Mouse (Mus musculus) retina, postnatal 1 day (tissue): Measurements from ENCODE around the gene Ldhal6b.

Experiments
- DNase-seq: peaks from one replicate; pipeline ENCODE4 v3.0.0-alpha.2; 2012

Gene Ldhal6b

DNA sequence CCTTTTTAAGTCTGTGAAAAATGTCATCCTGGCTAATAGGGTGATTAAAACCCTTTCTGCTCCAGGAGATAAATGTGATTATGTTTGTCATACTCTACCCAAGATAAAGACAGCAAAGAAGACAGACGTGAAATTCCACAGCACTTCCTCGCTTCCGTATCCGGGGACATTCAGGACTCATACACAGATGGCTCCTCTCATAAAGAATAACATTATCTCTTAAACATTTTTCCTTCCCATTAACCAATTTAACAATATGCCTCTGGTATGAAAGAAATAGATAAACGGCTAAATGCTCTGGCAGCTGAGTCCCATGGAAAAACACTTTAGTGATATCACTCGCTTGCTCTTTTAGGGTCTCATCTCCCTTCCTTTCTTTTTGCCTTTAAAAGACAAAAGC lies 11.5 kb downstream of the Ldhal6b start:
- DNase-seq, result no peak

DNA sequence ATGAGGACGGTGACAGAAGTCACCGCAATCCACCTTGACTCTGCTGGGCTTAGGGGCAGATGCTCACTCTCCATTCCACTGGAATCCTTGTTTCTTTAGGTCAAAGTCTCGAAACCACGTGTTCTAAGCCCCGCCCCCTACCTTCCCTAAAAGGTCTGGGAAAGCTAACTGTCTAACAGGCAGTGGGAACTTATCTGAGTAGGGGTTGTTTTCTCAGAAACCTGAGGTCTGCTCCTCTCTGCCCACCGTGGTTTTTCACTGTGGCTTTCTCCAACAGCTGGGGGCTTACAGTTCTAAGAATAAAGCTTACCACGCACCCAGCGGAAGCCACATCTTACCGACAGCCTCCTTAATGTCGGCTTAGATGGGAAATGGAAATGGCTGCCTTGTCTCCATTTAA lies 12.0 kb downstream of the Ldhal6b start:
- no peak for DNase-seq

DNA sequence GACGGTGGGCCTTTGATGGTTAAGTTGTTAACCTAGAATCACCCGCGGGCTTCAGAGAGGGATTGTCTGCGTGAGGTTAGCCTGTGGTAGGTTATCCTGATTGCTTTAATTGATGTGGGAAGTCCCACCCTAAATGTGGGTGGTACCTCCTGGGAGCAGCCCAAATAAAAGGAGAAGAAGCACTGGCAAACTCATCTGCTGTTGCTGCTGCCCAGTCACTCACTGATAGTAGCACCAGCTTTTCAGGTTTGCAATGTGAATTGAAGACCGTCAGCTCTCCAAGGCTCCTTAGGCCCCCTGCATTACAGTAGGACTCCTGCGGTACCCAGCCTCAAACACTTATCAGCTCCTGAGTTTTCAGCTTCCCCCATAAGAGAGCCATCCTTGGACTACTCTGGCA lies 14.7 kb downstream of the Ldhal6b start:
- no peak for DNase-seq

DNA sequence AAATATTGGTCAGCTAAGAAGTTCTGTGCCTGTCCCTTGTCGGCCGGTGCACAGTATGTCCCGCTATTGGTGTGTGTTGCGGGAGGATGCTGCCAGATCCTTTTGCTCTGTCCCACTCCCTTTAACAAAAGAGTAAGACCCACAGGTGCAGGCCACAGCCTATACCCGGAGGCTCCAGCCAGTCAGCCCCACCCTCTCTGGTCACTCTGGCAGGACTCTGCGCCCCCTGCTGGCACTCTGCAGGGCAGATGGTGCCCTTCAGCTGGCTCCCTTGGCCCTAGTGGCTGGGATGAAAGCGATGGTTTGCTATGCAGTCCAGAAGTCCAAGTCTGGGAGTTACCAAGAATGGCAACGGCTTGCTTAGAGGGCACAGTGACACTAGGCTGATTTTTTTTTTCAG lies 15.9 kb downstream of the Ldhal6b start:
- DNase-seq, result peak; percentile 90

DNA sequence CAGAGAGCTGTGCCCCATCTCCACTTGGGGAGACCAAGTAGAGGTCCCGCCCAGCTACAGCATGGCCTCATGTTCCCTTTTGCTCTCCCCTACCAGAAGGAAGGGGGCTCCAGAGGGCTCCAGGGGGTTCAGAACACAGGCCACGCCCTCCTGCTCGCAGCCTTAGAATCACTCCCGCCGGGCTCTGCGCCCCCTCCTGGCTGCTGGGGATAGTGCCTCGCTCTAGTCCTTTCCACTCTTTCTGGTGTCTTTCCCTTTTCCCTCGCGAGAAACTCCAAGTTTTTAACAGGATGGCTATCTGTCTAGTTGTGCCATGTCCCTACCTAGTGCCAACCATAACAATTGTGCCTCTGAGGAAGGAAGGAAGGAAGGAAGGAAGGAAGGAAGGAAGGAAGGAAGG lies 16.5 kb downstream of the Ldhal6b start:
- DNase-seq, result peak; percentile 87

DNA sequence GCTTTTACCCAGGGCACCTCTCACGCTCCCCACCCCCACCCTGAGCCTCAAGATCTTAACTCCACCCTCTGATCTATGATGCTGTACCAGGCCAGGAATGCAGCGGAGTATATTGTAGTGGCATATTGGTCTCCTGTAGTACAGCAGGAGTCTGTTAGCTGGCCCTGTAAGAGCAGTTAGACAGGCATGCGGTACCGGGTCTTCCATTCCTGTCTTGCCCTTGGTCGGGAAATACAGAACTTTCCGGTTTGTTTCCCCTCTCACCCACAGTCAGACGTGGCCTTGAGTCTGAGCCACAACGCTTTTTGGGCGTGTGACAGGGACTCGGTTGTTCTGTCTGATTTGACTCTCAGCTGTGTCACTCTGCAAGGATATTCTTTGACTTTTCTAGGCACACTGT lies 17.3 kb downstream of the Ldhal6b start:
- DNase-seq, result no peak

DNA sequence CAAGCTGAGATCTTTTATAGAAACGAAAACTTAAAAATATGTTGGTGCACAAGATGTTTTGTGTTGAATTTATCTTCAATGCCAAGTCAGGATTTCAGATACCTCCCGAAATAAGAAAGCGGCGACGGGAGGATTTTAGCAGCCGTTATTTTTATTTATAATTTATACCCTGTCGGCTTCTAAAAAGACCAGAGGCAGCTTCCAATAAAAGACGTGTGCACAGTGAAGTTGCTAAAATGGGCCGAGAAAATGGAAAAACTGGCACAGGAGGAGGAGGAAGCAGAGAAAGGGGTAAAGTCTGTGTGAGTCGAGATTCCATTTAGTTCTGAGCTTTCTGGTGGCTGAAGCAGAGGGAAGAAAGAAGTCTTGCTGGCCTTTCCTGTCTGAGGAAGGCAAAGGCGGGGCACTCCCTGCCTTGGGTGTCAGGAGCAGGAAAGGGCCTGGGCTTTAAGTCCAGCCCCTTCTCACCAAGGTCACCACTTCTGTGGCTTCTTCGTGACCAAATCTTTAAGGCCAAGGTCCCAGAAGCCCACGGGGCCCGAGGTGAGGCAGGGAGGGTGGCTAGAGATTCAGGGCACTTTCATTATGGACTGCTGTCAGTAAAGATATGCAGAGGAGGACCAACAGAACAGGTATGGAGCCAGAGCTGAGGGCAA lies 18.0 kb downstream of the Ldhal6b start:
- DNase-seq, result no peak

DNA sequence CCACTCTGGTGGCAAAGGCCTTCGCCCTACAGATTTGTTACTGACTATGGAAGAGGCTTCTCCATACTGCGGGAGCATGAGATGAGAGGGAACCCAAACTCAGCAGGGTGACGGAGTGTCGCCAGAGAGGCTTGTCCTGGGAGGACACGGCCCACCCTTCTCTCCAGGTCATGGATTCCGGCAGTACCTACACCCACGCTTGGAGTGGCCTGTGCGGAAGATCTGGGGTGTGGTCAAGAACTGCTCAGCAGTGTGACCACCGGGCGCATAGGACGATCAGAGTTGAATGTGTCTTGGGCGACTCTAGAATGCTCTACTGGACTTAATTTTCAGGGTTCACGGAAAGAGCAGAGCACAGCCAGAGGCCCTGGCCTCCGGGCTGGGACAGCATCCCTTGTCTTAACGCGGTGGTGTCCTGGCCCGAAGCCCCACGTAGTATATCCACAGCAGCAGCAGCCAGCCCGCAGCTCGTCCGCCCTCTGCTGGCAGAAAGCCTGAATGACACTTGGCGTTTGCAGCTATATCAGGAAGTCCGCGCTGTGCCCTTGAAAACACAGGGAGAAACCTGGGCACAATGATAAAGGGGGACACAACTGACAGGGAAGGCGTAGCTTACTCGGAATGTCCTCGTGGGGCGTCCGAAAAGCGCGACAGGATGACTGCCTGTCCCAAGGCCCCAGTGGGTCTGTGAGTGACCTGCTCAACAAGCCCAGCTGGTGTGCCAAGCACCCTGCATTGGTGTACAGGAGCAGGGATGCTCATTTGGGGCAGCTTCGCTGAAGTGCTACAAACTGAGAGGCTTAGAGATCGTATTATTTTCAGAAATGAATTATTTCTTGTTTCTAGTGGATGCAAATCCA lies 21.2 kb downstream of the Ldhal6b start:
- DNase-seq, result peak; percentile 91

DNA sequence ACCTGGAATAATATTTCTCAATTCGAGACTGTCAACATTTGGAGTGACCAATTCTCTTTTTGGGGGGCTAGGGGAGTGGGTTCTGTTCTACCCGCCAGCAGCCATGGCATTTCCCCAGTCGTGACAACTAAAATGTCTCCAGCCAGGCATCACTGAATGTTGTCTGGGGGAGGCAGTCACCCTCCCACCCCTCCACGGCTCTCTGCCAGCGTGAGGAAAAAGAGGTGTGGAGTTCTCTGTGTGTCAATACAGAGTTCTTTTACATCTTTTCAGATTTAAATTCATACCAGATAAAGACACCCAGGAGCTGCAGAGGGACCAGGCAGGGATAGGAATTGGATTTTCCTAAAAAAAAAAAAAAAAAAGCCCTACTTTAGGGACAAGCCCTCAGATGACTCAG lies 22.4 kb downstream of the Ldhal6b start:
- no peak for DNase-seq

DNA sequence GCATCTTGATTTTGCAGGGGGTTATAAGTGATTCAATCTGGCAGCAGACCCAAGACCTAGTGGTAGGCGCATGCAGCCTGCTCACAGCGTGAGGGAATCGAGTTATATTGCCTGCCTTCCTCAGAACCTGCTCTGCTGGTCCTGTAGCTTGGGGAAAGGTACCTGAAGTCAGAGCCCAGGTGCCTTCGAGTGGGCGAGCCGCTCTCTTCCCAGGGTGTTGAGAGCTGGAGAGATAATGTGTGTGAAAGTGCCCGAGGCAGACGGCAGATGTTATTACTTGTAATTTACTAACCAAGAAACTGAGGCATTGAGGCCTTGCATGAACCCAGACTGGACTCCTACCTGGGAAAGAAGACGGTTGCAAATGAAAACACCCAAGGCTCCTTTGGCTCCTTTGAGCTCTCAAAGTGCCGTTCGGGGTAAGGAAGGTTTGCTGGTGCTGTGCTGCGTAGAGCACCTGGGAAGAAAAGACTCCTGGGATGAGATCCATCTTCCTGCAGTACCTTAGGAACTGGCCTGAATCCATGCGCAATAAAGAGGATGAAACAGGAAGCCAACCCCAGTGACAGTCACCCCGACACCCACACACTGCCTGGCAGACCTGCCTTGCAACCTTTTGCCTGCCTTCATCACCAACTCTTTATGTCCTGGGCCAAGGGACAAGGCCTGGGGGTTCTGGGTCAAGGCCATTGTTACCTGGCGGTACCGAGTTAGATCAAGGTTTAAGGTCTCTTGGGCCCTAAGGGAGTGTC lies 22.9 kb downstream of the Ldhal6b start:
- DNase-seq, result no peak

DNA sequence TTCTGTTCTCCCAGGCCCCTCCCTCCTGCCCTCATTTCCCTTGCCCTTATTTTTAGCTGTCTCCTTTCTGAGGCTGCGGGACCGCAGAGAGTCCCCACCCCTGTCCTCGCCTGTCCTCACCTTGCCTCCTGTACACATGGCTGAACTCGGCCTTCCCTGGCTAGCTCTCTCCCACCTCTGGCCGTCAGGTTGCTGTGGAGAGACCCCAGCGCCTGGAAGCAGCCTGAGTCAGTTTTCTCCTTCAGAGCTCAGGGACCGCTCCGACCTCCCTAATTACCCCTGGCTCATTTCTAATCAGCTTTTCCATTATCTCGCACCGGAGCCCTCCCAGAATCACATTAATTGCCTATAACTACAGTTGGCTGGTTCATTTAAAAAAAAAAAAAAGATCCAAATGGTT lies 27.9 kb downstream of the Ldhal6b start:
- DNase-seq, result peak; percentile 69

DNA sequence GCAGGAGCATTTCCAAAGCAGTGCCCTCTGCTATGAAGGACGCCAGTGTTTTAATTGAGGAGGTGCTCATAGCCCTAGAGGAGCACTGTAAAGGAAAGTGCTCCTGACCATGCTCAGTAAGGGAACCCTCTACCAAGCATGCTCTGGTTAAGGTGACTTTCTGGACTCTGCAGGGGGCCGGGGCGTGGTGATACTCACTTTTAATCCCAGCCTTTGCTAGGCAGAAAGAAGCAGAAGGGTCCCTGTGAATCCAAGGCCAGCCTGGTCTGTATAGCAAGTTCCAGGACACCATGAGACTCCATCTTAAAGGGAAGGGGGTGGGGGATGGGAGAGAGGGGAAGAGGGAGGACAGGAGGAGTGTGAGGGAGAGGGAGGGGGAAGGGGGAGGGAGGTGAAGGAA lies 30.2 kb downstream of the Ldhal6b start:
- DNase-seq, result no peak

DNA sequence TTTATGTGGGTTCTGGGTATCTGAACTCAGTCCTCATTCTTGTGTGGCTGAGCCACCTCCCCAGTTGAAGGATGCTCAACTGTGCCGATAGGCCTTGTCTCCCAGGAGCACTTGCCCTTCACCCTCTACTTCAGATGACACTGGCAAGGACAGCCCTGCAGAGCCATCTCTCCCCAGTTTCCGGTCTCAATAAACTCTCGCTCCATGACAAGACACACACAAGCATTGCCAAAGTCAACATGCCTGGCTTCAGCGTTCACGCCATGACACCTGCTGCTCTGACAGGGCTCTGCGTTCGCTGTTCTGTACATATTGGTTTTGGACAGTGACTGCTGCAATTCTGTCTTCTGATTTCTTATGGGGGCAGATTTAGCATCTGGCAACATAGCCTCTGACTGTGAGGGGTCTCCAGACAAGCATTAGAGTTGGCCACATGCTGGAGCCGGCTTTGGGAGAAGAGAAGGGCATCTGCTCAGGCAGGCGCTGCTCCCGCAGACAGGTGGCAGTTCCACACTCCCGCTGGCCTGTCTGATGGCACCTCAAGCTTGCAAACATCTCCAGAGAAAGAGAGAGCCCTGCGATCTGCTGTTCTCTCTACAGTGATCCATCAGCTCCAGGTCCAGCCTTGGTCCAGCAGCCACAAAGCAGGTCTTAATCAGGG lies 31.6 kb downstream of the Ldhal6b start:
- no peak for DNase-seq

DNA sequence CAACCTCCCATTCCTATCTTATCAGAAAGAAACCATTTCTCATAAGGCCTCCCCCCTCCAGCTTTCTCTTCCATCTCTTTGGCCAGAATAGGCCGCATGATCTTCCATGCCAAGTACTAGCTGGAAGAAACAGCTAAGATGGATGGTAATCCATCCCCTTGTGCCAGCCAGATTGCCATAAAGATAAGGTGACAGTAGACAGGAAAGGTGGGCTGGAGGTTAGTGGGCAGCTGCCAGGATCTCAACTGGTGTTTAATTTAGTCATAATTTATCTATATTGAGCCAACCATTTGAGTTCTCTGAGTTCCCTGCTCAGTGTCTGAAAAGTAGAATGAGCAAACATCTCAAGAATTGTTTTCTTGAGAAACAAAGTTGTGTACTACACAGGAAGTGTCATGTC lies 32.9 kb downstream of the Ldhal6b start:
- no peak for DNase-seq

DNA sequence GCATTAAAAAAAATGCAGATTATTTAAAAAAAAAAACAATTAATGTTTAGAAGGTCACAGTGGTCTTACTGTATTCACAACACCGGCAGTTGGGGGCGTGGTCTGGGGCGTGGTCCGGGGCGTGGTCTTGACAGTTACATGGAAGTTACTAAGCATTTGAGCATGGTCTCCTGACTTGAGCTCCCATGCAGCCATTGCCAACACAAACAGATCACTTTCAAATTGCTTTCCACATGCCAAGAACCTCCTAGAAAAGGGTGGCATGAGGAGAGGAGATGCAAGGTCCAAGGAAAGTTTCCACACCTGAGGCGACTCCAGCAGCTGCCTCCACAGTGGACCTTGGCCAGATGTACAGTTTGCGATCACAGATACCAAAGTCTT lies 40.6 kb downstream of the Ldhal6b start:
- DNase-seq, result peak; percentile 35

DNA sequence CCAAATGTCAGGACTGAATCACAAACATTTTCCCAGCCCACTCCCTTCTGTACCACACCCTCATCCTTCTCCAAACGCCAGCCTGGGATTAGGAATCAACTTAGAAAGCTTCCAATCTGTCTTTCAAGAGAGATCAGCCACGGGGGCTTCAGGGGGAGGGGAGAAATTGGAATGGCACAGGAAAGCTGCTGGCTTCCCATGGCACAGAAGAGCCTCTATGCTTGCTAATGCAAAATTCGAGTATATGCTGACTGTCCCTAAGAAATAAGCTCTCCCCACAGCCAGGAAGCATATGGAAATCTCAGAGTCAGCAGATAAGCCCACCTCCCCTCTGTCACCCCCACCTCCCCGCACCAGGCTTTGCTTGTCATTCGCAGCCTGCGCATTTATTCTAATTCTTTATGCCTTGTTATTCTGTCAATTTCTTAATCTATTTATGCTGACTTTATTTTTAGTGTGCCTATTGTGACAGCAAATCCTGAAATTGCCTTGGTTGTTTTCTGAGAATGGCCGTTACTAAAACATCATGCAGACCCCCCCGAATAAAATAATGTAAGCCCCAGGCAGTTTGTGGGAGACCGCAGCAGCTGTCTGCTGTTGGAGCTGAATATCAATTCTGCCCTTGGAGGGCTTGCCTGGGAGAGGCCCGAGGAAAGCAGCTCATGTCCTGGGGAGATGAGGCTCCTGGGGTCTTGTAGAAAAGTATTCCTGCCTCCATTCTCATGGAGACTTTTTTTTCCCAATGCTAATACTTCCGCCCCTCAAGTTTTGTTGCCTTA lies 41.2 kb downstream of the Ldhal6b start:
- DNase-seq, result peak; percentile 48

DNA sequence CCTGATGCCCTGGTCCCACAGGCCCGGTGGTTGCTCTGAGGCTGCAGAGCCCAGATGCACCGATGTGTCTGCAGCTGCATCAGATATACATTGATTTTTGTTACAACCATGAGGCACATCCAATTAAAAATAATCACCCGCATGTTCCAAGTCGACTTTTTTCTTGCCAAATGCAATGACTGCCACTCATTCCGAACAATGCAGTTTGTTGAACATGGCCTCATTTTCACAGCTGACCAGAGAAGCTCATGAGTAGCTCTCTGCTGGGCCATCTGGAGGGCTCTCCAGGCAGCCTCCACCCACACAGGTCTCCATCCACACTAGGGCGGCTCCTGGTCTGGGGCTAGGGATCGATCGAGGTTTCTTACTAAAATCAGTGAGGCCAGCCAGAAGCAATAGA lies 45.6 kb downstream of the Ldhal6b start:
- peak; percentile 71 for DNase-seq

DNA sequence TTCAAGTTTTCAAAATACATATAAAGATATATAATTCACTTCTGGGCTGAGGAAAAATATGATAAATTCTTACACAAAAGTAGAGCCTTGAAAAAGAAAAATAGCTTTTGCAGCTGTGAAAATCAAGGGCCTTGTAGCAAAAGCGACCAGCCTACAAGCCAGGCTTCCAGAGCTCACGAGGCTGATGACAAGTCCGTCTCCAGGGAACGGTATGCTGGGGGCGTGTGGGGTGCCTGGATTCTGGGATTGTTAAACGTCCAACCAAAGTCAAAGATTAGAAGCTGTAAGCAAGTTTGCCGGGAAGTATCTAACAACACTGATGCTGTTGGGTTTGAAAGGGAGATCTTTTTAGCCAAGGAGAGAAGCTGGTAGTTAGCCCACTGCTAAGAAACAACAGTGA lies 47.0 kb downstream of the Ldhal6b start:
- DNase-seq, result no peak

DNA sequence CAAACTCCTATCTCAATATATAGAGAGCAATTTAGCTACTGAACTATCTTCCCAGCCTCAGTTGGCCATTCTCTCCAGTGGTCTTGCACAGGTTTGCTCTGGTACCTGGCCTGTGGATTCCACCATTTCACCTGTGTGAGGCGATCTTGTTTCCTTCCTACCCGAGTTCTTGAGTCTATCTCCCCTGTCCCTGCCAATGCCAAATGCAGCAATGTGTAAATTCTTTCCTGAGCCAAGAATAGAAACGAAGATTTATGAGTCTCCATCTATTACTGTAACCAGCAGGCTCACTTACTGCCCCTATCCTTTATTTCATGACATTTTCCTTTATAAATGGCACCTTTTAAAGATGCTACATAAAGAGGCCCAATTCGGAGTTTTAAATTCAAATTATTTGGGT lies 47.5 kb downstream of the Ldhal6b start:
- DNase-seq, result no peak
